Mouse (Mus musculus) MEL (cell line): ENCODE data around the gene Abca13. TPM values are rescaled to one million over a fixed set of nuclear protein-coding genes. Genes with fewer than 3 reads are reported as not detected.

Experiments
- DNase-seq: peaks from one replicate; pipeline ENCODE4 v3.0.0; 2011; ENCODE audit warnings: low read depth, low spot score
- H3K27ac ChIP-seq: 2 replicates; pipeline ENCODE4 v1.5.1; 2012; ENCODE audit warnings: low read depth, mild to moderate bottlenecking, control low read depth, low read length, moderate library complexity; ENCODE audit not compliant: control insufficient read depth
- H3K27me3 ChIP-seq, 2 experiments: fragments of 150-350 bp in 1 of 2; sonication (generic) in 1 of 2; 2 replicates each; pipeline ENCODE4 v1.6.1; 2012; ENCODE audit warnings: low read length in 2 of 2, mild to moderate bottlenecking in 2 of 2, improper control_type of control experiment in 1 of 2, moderate library complexity in 1 of 2; ENCODE audit not compliant: insufficient read depth in 2 of 2, control insufficient read depth in 1 of 2
- H3K36me3 ChIP-seq, 2 experiments: 2 replicates each; pipeline ENCODE4 v1.6.1; 2012 to 2014; ENCODE audit warnings: low read length in 2 of 2, improper control_type of control experiment in 1 of 2, inconsistent platforms in 1 of 2, mild to moderate bottlenecking in 1 of 2; ENCODE audit not compliant: insufficient read depth in 2 of 2, control insufficient read depth in 1 of 2
- H3K4me1 ChIP-seq, 2 experiments: fragments of 150-350 bp in 1 of 2; sonication (generic) in 1 of 2; 2 replicates each; pipeline ENCODE4 v1.6.1; 2012; ENCODE audit warnings: low read length in 2 of 2, improper control_type of control experiment in 1 of 2, mild to moderate bottlenecking in 1 of 2; ENCODE audit not compliant: insufficient read depth in 2 of 2, control insufficient read depth in 1 of 2
- H3K4me3 ChIP-seq, 2 experiments: fragments of 150-350 bp in 1 of 2; sonication (generic) in 1 of 2; 2 replicates each; pipeline ENCODE4 v1.5.1; 2012; ENCODE audit warnings: low read depth in 2 of 2, low read length in 2 of 2, mild to moderate bottlenecking in 2 of 2, moderate library complexity in 2 of 2, control low read depth in 1 of 2, improper control_type of control experiment in 1 of 2; ENCODE audit not compliant: control insufficient read depth in 1 of 2, insufficient read depth in 1 of 2
- H3K79me2 ChIP-seq: 2 replicates; pipeline ENCODE4 v1.6.1; 2012; ENCODE audit warnings: mild to moderate bottlenecking, low read length, moderate library complexity; ENCODE audit not compliant: control insufficient read depth, poor library complexity, insufficient read depth
- H3K9ac ChIP-seq: 2 replicates; pipeline ENCODE4 v1.6.1; 2012; ENCODE audit warnings: low read depth, mild to moderate bottlenecking, control low read depth, low read length, moderate library complexity; ENCODE audit not compliant: control insufficient read depth, poor library complexity, severe bottlenecking
- H3K9me3 ChIP-seq: fragments of 150-350 bp; sonication (generic); replicated peaks from 2 replicates; pipeline ENCODE4 v1.6.1; 2012; ENCODE audit warnings: mild to moderate bottlenecking, low read length, improper control_type of control experiment, moderate library complexity; ENCODE audit not compliant: insufficient read depth
- CHD1 ChIP-seq: IDR thresholded peaks from 2 replicates; pipeline ENCODE4 v1.6.1; 2012; ENCODE audit warnings: low read depth, mild to moderate bottlenecking, inconsistent platforms, low read length, improper control_type of control experiment
- CHD2 ChIP-seq: IDR thresholded peaks from 2 replicates; pipeline ENCODE4 v1.6.1; 2011; ENCODE audit warnings: low read length, improper control_type of control experiment
- CTCF ChIP-seq, 3 experiments: IDR thresholded peaks in 2 of 3; conservative IDR thresholded peaks in 1 of 3; 2 replicates each; pipeline ENCODE4 v1.5.1; 2011 to 2012; ENCODE audit warnings: low read length in 3 of 3, low read depth in 2 of 3, mild to moderate bottlenecking in 2 of 3, improper control_type of control experiment in 1 of 3, inconsistent platforms in 1 of 3, mixed read lengths in 1 of 3, moderate library complexity in 1 of 3; ENCODE audit not compliant: control insufficient read depth in 1 of 3, insufficient read depth in 1 of 3, poor library complexity in 1 of 3, severe bottlenecking in 1 of 3
- E2F4 ChIP-seq: IDR thresholded peaks from 2 replicates; pipeline ENCODE4 v1.6.1; 2011; ENCODE audit warnings: low read depth, low read length, improper control_type of control experiment, borderline replicate concordance
- ELF1 ChIP-seq: IDR thresholded peaks from 2 replicates; pipeline ENCODE4 v1.6.1; 2014; ENCODE audit warnings: low read depth, mild to moderate bottlenecking, inconsistent platforms, low read length, improper control_type of control experiment, moderate library complexity
- ETS1 ChIP-seq: IDR thresholded peaks from 2 replicates; pipeline ENCODE4 v1.6.1; 2012; ENCODE audit warnings: low read depth, mild to moderate bottlenecking, inconsistent platforms, low read length, improper control_type of control experiment, moderate library complexity
- GABPA ChIP-seq: IDR thresholded peaks from 2 replicates; pipeline ENCODE4 v1.6.1; 2012; ENCODE audit warnings: low read depth, mild to moderate bottlenecking, inconsistent platforms, low read length, improper control_type of control experiment, moderate library complexity
- JUND ChIP-seq: IDR thresholded peaks from 2 replicates; pipeline ENCODE4 v1.6.1; 2011; ENCODE audit warnings: low read depth, mild to moderate bottlenecking, improper control_type of control experiment, low read length
- KAT2A ChIP-seq: conservative IDR thresholded peaks from 2 replicates; pipeline ENCODE4 v1.6.1; 2012; ENCODE audit warnings: low read depth, low read length, improper control_type of control experiment, inconsistent platforms
- MAFK ChIP-seq: IDR thresholded peaks from 2 replicates; pipeline ENCODE4 v1.6.1; 2011; ENCODE audit warnings: low read depth, mild to moderate bottlenecking, low read length, improper control_type of control experiment, borderline replicate concordance
- MAZ ChIP-seq: IDR thresholded peaks from 2 replicates; pipeline ENCODE4 v1.6.1; 2012; ENCODE audit warnings: low read depth, mild to moderate bottlenecking, inconsistent platforms, low read length, improper control_type of control experiment
- MXI1 ChIP-seq: IDR thresholded peaks from 2 replicates; pipeline ENCODE4 v1.6.1; 2011; ENCODE audit warnings: mild to moderate bottlenecking, low read depth, low read length, improper control_type of control experiment
- MYB ChIP-seq: IDR thresholded peaks from 2 replicates; pipeline ENCODE4 v1.6.1; 2011; ENCODE audit warnings: mild to moderate bottlenecking, low read depth, low read length, improper control_type of control experiment
- MYC ChIP-seq: IDR thresholded peaks from 2 replicates; pipeline ENCODE4 v1.6.1; 2011; ENCODE audit warnings: low read depth, mild to moderate bottlenecking, low read length, improper control_type of control experiment, moderate library complexity
- NELFE ChIP-seq: IDR thresholded peaks from 2 replicates; pipeline ENCODE4 v1.6.1; 2011; ENCODE audit warnings: low read depth, low read length, improper control_type of control experiment
- POLR2A ChIP-seq, 2 experiments: IDR thresholded peaks; 2 replicates each; pipeline ENCODE4 v1.6.1; 2011 to 2012; ENCODE audit warnings: low read length in 2 of 2, mild to moderate bottlenecking in 2 of 2, control low read depth in 1 of 2, improper control_type of control experiment in 1 of 2, low read depth in 1 of 2, moderate library complexity in 1 of 2; ENCODE audit not compliant: control insufficient read depth in 1 of 2, insufficient read depth in 1 of 2, poor library complexity in 1 of 2
- POLR2AphosphoS2 ChIP-seq: IDR thresholded peaks from 2 replicates; pipeline ENCODE4 v1.6.1; 2011; ENCODE audit warnings: low read length, improper control_type of control experiment
- RAD21 ChIP-seq: IDR thresholded peaks from 2 replicates; pipeline ENCODE4 v1.6.1; 2011; ENCODE audit warnings: mild to moderate bottlenecking, low read depth, low read length, improper control_type of control experiment
- SMC3 ChIP-seq: IDR thresholded peaks from 2 replicates; pipeline ENCODE4 v1.6.1; 2011; ENCODE audit warnings: low read depth, low read length, improper control_type of control experiment
- TAL1 ChIP-seq: IDR thresholded peaks from 2 replicates; pipeline ENCODE4 v1.6.1; 2012; ENCODE audit warnings: mild to moderate bottlenecking, inconsistent platforms, low read length, moderate library complexity, mixed read lengths
- TCF12 ChIP-seq: IDR thresholded peaks from 2 replicates; pipeline ENCODE4 v1.6.1; 2014; ENCODE audit warnings: low read depth, mild to moderate bottlenecking, inconsistent platforms, low read length, improper control_type of control experiment, moderate library complexity
- USF1 ChIP-seq: IDR thresholded peaks from 2 replicates; pipeline ENCODE4 v1.6.1; 2014; ENCODE audit warnings: low read depth, mild to moderate bottlenecking, inconsistent platforms, low read length, improper control_type of control experiment, moderate library complexity
- ZMIZ1 ChIP-seq: IDR thresholded peaks from 2 replicates; pipeline ENCODE4 v1.6.1; 2012; ENCODE audit warnings: low read depth, mild to moderate bottlenecking, inconsistent platforms, low read length, improper control_type of control experiment, moderate library complexity
- ZNF384 ChIP-seq: IDR thresholded peaks from 2 replicates; pipeline ENCODE4 v1.6.1; 2012; ENCODE audit warnings: low read depth, mild to moderate bottlenecking, inconsistent platforms, low read length, improper control_type of control experiment
- polyA plus RNA-seq, 2 experiments: library from polyadenylated mRNA; stranded (reverse) in 1 of 2; unstranded in 1 of 2; fragments of >175 nt in 1 of 2; fragments of >200 nt in 1 of 2; gene quantifications; 2 replicates each; pipeline versions ENCODE4 v1.2.1 to v1.2.4; 2012; ENCODE audit warnings: low replicate concordance in 2 of 2, low read depth in 1 of 2; ENCODE audit not compliant: insufficient read length in 2 of 2, insufficient read depth in 1 of 2, missing spikeins in 1 of 2
- total RNA-seq: library from RNA; depleted of rRNA; stranded (reverse); fragments of 300-350 nt; gene quantifications from 2 replicates; pipeline ENCODE4 v1.2.3, GENCODE M21; 2012

The Abca13 gene
- total and polyA plus RNA-seq, 3 experiments = not detected

- Histone ChIP-seq H3K9me3 (no peaks in the 10 kb centered on the region), H3K4me1 (no peaks in the 10 kb centered on the region), H3K4me3 (no peak overlapping the region), H3K36me3 (no peaks in the 10 kb centered on the region), H3K27ac (no peak overlapping the region), H3K79me2 (no peaks in the 10 kb centered on the region), H3K27me3 (no peaks in the 10 kb centered on the region), H3K9ac (no peak overlapping the region)
- no peak for DNase-seq
- TF ChIP-seq JUND = no peak
- no peak for TF ChIP-seq GABPA
- no peak for TF ChIP-seq ZMIZ1
- no peak for TF ChIP-seq TCF12
- no peak for TF ChIP-seq ETS1
- no peak for TF ChIP-seq E2F4
- no peak for TF ChIP-seq USF1
- TF ChIP-seq TAL1 = no peak
- TF ChIP-seq NELFE = no peak
- no peak for TF ChIP-seq KAT2A
- no peak for TF ChIP-seq CTCF (IDR thresholded peaks at IDR 0.05 in 2 of 3, conservative IDR thresholded peaks at IDR 0.05 in 1 of 3; ENCODE audit: control insufficient read depth in 1 of 3, insufficient read depth in 1 of 3, low read depth in 2 of 3, low read length in 3 of 3, poor library complexity in 1 of 3, severe bottlenecking in 1 of 3)
Measured at GRCm38 (mm10) chr11:9568302-9568701, 376.6 kb downstream of the Abca13 start.

GRCm38 (mm10) chr11:9570319-9570718 lies 378.6 kb downstream of the Abca13 start:
- Histone ChIP-seq H3K27ac (no peak overlapping the region), H3K79me2 (no peaks in the 10 kb centered on the region), H3K36me3 (no peaks in the 10 kb centered on the region), H3K4me1 (no peaks in the 10 kb centered on the region), H3K9ac (no peak overlapping the region), H3K27me3 (no peaks in the 10 kb centered on the region), H3K9me3 (no peaks in the 10 kb centered on the region), H3K4me3 (no peak overlapping the region)
- TF ChIP-seq MYB (no peak), USF1 (no peak), MAFK (no peak), ELF1 (no peak), CHD1 (no peak), CHD2 (no peak), CTCF (IDR thresholded peaks at IDR 0.05 in 2 of 3, conservative IDR thresholded peaks at IDR 0.05 in 1 of 3; ENCODE audit: control insufficient read depth in 1 of 3, insufficient read depth in 1 of 3, low read depth in 2 of 3, low read length in 3 of 3, poor library complexity in 1 of 3, severe bottlenecking in 1 of 3) (no peak), ZMIZ1 (no peak), MAZ (no peak), ETS1 (no peak), MXI1 (no peak), RAD21 (no peak), E2F4 (no peak), POLR2AphosphoS2 (no peak), POLR2A (IDR thresholded peaks at IDR 0.05; ENCODE audit: control insufficient read depth in 1 of 2, insufficient read depth in 1 of 2, low read depth in 1 of 2, low read length in 2 of 2, poor library complexity in 1 of 2) (no peak), MYC (no peak), ZNF384 (no peak), SMC3 (no peak)
- DNase-seq = no peak
